Mouse (Mus musculus): Measurements from ENCODE around the gene Kctd2. TPM values are rescaled to one million over a fixed set of nuclear protein-coding genes. Genes with fewer than 3 reads are reported as not detected.

The Kctd2 gene
- polyA plus RNA-seq, 1 experiment from 2014 or later: 17.8 TPM

- Histone ChIP-seq H3K9ac (ENCODE audit: low read length) (0 out of 2 replicates have a peak overlapping the region, but pooled peaks have one; percentile 47), H3K9me3 (replicated peaks; ENCODE audit: control insufficient read depth, low read length) (no peaks in the 10 kb centered on the region), H3K27me3 (replicated peaks; ENCODE audit: control insufficient read depth, insufficient read depth, low read length) (no peaks in the 10 kb centered on the region), H3K36me3 (ENCODE audit: control insufficient read depth, insufficient read depth, low read length) (peaks cover 44% of the 10 kb centered on the region), H3K27ac (ENCODE audit: low read depth, low read length) (peak overlapping the region; percentile 74), H3K4me2 (ENCODE audit: low read length) (no peak overlapping the region), H3K4me1 (ENCODE audit: control insufficient read depth, insufficient read depth, low read length) (peaks cover 38% of the 10 kb centered on the region), H3K4me3 (ENCODE audit: low read depth, low read length) (no peak overlapping the region)
- 64% methylated on average over 6 of the region's 6 CpGs for WGBS
- DNase-seq (ENCODE audit: low spot score) (no peak), ATAC-seq (no peak)
Observed at GRCm38 (mm10) chr11:115408266-115408920, 11.5 kb upstream of the Kctd2 start.

- DNase-seq (ENCODE audit: low spot score): peak; percentile 72
- H3K9ac ChIP-seq (ENCODE audit: low read length): peak overlapping the region; percentile 47
- 4% methylated on average over 7 of the region's 7 CpGs for WGBS
- peaks cover 34% of the 10 kb centered on the region for H3K4me1 ChIP-seq (ENCODE audit: control insufficient read depth, insufficient read depth, low read length)
- H3K36me3 ChIP-seq (ENCODE audit: control insufficient read depth, insufficient read depth, low read length): peaks cover 44% of the 10 kb centered on the region
- peak overlapping the region; percentile 23; the same call in 1 of the 2 replicates for H3K4me2 ChIP-seq (ENCODE audit: low read length)
- ATAC-seq: 0 out of 2 replicates have a peak, but pooled peaks have one; percentile 6
- H3K27ac ChIP-seq (ENCODE audit: low read depth, low read length): peak overlapping the region; percentile 74
- H3K9me3 ChIP-seq (replicated peaks; ENCODE audit: control insufficient read depth, low read length): no peaks in the 10 kb centered on the region
- no peak overlapping the region for H3K4me3 ChIP-seq (ENCODE audit: low read depth, low read length)
- no peaks in the 10 kb centered on the region for H3K27me3 ChIP-seq (replicated peaks; ENCODE audit: control insufficient read depth, insufficient read depth, low read length)
Observed at GRCm38 (mm10) chr11:115409556-115409955, 10.4 kb upstream of the Kctd2 start.

- Histone ChIP-seq H3K36me3 (ENCODE audit: control insufficient read depth, insufficient read depth, low read length) (peaks cover 41% of the 10 kb centered on the region), H3K9ac (ENCODE audit: low read length) (peak overlapping the region; percentile 95), H3K4me1 (ENCODE audit: control insufficient read depth, insufficient read depth, low read length) (peaks cover 20% of the 10 kb centered on the region), H3K27ac (ENCODE audit: low read depth, low read length) (peak overlapping the region; percentile 78), H3K27me3 (replicated peaks; ENCODE audit: control insufficient read depth, insufficient read depth, low read length) (no peaks in the 10 kb centered on the region), H3K4me3 (ENCODE audit: low read depth, low read length) (peak overlapping the region; percentile 94), H3K9me3 (replicated peaks; ENCODE audit: control insufficient read depth, low read length) (no peaks in the 10 kb centered on the region), H3K4me2 (ENCODE audit: low read length) (peak overlapping the region; percentile 98)
- peak; percentile 59 for DNase-seq (ENCODE audit: low spot score)
- ATAC-seq: peak; percentile 68
- 4% methylated on average over 37 of the region's 45 CpGs for WGBS
Observed at GRCm38 (mm10) chr11:115420336-115421190, 635 bp downstream of the Kctd2 start.

- Histone ChIP-seq H3K36me3 (ENCODE audit: control insufficient read depth, insufficient read depth, low read length) (peaks cover 41% of the 10 kb centered on the region), H3K27ac (ENCODE audit: low read depth, low read length) (no peak overlapping the region), H3K4me3 (ENCODE audit: low read depth, low read length) (peak overlapping the region; percentile 94; the same call in 1 of the 2 replicates), H3K27me3 (replicated peaks; ENCODE audit: control insufficient read depth, insufficient read depth, low read length) (no peaks in the 10 kb centered on the region), H3K9ac (ENCODE audit: low read length) (peak overlapping the region; percentile 95), H3K9me3 (replicated peaks; ENCODE audit: control insufficient read depth, low read length) (no peaks in the 10 kb centered on the region), H3K4me2 (ENCODE audit: low read length) (peak overlapping the region; percentile 98), H3K4me1 (ENCODE audit: control insufficient read depth, insufficient read depth, low read length) (peaks cover 20% of the 10 kb centered on the region)
- 55% methylated on average over 1 of the region's 1 CpGs for WGBS
- ATAC-seq (no peak), DNase-seq (ENCODE audit: low spot score) (no peak)
Observed at GRCm38 (mm10) chr11:115421328-115421727, 1.4 kb downstream of the Kctd2 start.

- Histone ChIP-seq H3K27ac (ENCODE audit: low read depth, low read length) (no peak overlapping the region), H3K4me2 (ENCODE audit: low read length) (no peak overlapping the region), H3K9ac (ENCODE audit: low read length) (no peak overlapping the region), H3K36me3 (ENCODE audit: control insufficient read depth, insufficient read depth, low read length) (peaks cover 40% of the 10 kb centered on the region), H3K4me1 (ENCODE audit: control insufficient read depth, insufficient read depth, low read length) (peaks cover 20% of the 10 kb centered on the region), H3K4me3 (ENCODE audit: low read depth, low read length) (no peak overlapping the region), H3K9me3 (replicated peaks; ENCODE audit: control insufficient read depth, low read length) (no peaks in the 10 kb centered on the region), H3K27me3 (replicated peaks; ENCODE audit: control insufficient read depth, insufficient read depth, low read length) (no peaks in the 10 kb centered on the region)
- WGBS: 91% methylated on average over 16 of the region's 16 CpGs
- DNase-seq (ENCODE audit: low spot score) (no peak), ATAC-seq (no peak)
Observed at GRCm38 (mm10) chr11:115421972-115422371, 2.0 kb downstream of the Kctd2 start.

- no peak overlapping the region for H3K4me2 ChIP-seq (ENCODE audit: low read length)
- 87% methylated on average over 3 of the region's 3 CpGs for WGBS
- no peak overlapping the region for H3K9ac ChIP-seq (ENCODE audit: low read length)
- no peak overlapping the region for H3K27ac ChIP-seq (ENCODE audit: low read depth, low read length)
- ATAC-seq (no peak), DNase-seq (ENCODE audit: low spot score) (no peak)
- peaks cover 42% of the 10 kb centered on the region for H3K36me3 ChIP-seq (ENCODE audit: control insufficient read depth, insufficient read depth, low read length)
- peaks cover 20% of the 10 kb centered on the region for H3K4me1 ChIP-seq (ENCODE audit: control insufficient read depth, insufficient read depth, low read length)
- no peaks in the 10 kb centered on the region for H3K27me3 ChIP-seq (replicated peaks; ENCODE audit: control insufficient read depth, insufficient read depth, low read length)
- H3K4me3 ChIP-seq (ENCODE audit: low read depth, low read length): no peak overlapping the region
- H3K9me3 ChIP-seq (replicated peaks; ENCODE audit: control insufficient read depth, low read length): no peaks in the 10 kb centered on the region
Observed at GRCm38 (mm10) chr11:115423091-115423490, 3.2 kb downstream of the Kctd2 start.

GRCm38 (mm10) chr11:115424666-115425065 is 4.7 kb downstream of the Kctd2 start:
- Histone ChIP-seq H3K4me1 (ENCODE audit: control insufficient read depth, insufficient read depth, low read length) (peaks cover 12% of the 10 kb centered on the region; the same call in 1 of the 2 replicates), H3K27ac (ENCODE audit: low read depth, low read length) (no peak overlapping the region), H3K9me3 (replicated peaks; ENCODE audit: control insufficient read depth, low read length) (no peaks in the 10 kb centered on the region), H3K9ac (ENCODE audit: low read length) (no peak overlapping the region), H3K4me2 (ENCODE audit: low read length) (no peak overlapping the region), H3K4me3 (ENCODE audit: low read depth, low read length) (no peak overlapping the region), H3K27me3 (replicated peaks; ENCODE audit: control insufficient read depth, insufficient read depth, low read length) (no peaks in the 10 kb centered on the region), H3K36me3 (ENCODE audit: control insufficient read depth, insufficient read depth, low read length) (peaks cover 53% of the 10 kb centered on the region)
- DNase-seq (ENCODE audit: low spot score) (no peak), ATAC-seq (no peak)
- WGBS: 86% methylated on average over 7 of the region's 7 CpGs

GRCm38 (mm10) chr11:115425671-115426070 is 5.7 kb downstream of the Kctd2 start:
- H3K27me3 ChIP-seq (replicated peaks; ENCODE audit: control insufficient read depth, insufficient read depth, low read length): no peaks in the 10 kb centered on the region
- no peaks in the 10 kb centered on the region for H3K9me3 ChIP-seq (replicated peaks; ENCODE audit: control insufficient read depth, low read length)
- DNase-seq (ENCODE audit: low spot score) (no peak), ATAC-seq (no peak)
- peaks cover 10% of the 10 kb centered on the region; the same call in 1 of the 2 replicates for H3K4me1 ChIP-seq (ENCODE audit: control insufficient read depth, insufficient read depth, low read length)
- no peak overlapping the region for H3K9ac ChIP-seq (ENCODE audit: low read length)
- WGBS: 94% methylated on average over 6 of the region's 6 CpGs
- H3K4me3 ChIP-seq (ENCODE audit: low read depth, low read length): no peak overlapping the region
- H3K4me2 ChIP-seq (ENCODE audit: low read length): no peak overlapping the region
- H3K27ac ChIP-seq (ENCODE audit: low read depth, low read length): no peak overlapping the region
- peaks cover 63% of the 10 kb centered on the region for H3K36me3 ChIP-seq (ENCODE audit: control insufficient read depth, insufficient read depth, low read length)
